Mouse (Mus musculus) stomach, embryonic 15.5 days (tissue): ENCODE measurements around the gene Fam174b. TPM values are rescaled to one million over a fixed set of nuclear protein-coding genes. Genes with fewer than 3 reads are reported as not detected.
A peak's percentile ranks its signal among the peaks of the same experiment; 100 is the strongest.

Experiments
- ATAC-seq: fragments of 200-750 bp; cut with Nextera tagmentation; 2 replicates; pipeline ENCODE4 v1.8.0; 2017; ENCODE audit warnings: low read depth, moderate number of reproducible peaks, moderate TSS enrichment; ENCODE audit not compliant: insufficient read depth, low FRiP score
- H3K27ac ChIP-seq: fragments of 300-500 bp; sonication (generic); 2 replicates; pipeline ENCODE4 v1.5.1; 2015; ENCODE audit warnings: mild to moderate bottlenecking, inconsistent platforms
- H3K27me3 ChIP-seq: fragments of 300-500 bp; sonication (generic); replicated peaks from 2 replicates; pipeline ENCODE4 v1.6.1; 2015; ENCODE audit warnings: inconsistent platforms
- H3K36me3 ChIP-seq: fragments of 300-500 bp; sonication (generic); 2 replicates; pipeline ENCODE4 v1.6.1; 2015; ENCODE audit warnings: inconsistent platforms
- H3K4me1 ChIP-seq: fragments of 300-500 bp; sonication (generic); 2 replicates; pipeline ENCODE4 v1.6.1; 2015; ENCODE audit warnings: inconsistent platforms
- H3K4me2 ChIP-seq: fragments of 300-500 bp; sonication (generic); 2 replicates; pipeline ENCODE4 v1.6.1; 2015; ENCODE audit warnings: mild to moderate bottlenecking, inconsistent platforms
- H3K4me3 ChIP-seq: fragments of 300-500 bp; sonication (generic); replicated peaks from 2 replicates; pipeline ENCODE4 v1.5.1; 2015; ENCODE audit warnings: inconsistent platforms
- H3K9ac ChIP-seq: fragments of 300-500 bp; sonication (generic); 2 replicates; pipeline ENCODE4 v1.6.1; 2015; ENCODE audit warnings: inconsistent platforms
- H3K9me3 ChIP-seq: fragments of 300-500 bp; sonication (generic); 2 replicates; pipeline ENCODE4 v1.6.1; 2016; ENCODE audit warnings: inconsistent platforms
- WGBS: fragments of 180-500 bp; shearing (Covaris S2); methylation state at CpG from one replicate; pipeline ENCODE4 v1.1.7; 2015; 5-methylcytosine and 5-hydroxymethylcytosine counted together
- polyA plus RNA-seq: library from polyadenylated mRNA; unstranded; fragments of >200 nt; fragmentation: Nextera tagmentation; extraction: Ambion mirVana; gene quantifications from 2 replicates; pipeline ENCODE4 v1.2.1, GENCODE M21; 2015

The Fam174b gene
- polyA plus RNA-seq, 1 experiment from 2014 or later = 58.0 TPM

DNA sequence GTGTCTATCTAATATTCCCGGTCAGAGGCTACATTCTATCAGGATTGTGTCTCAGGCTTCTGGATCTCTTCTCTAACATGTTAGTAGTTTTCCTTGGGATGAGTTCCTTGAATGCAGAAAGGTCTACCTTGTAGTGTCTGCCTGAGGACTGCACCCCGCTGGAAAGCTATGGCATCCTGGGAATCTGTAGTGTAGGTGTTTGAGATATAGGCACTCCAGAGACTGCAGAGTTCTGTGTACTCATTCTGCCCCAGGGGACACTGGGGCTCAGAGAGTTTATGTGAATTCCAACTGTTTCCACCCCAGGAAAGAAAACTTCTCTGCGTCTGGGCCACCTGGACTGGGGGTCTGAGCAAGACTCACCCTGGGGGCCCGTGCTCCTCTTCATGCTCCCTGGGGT is 45.7 kb downstream of the Fam174b start:
- no peak overlapping the region for H3K4me3 ChIP-seq
- no peaks in the 10 kb centered on the region for H3K9me3 ChIP-seq
- no peak overlapping the region for H3K4me2 ChIP-seq
- H3K36me3 ChIP-seq = no peaks in the 10 kb centered on the region
- no peak overlapping the region for H3K9ac ChIP-seq
- WGBS = 79% methylated on average over 4 of the region's 4 CpGs
- no peaks in the 10 kb centered on the region for H3K4me1 ChIP-seq
- no peaks in the 10 kb centered on the region for H3K27me3 ChIP-seq
- no peak for ATAC-seq
- H3K27ac ChIP-seq = no peak overlapping the region

- Histone ChIP-seq H3K4me2 (no peak overlapping the region), H3K4me1 (no peaks in the 10 kb centered on the region), H3K27me3 (no peaks in the 10 kb centered on the region), H3K4me3 (no peak overlapping the region), H3K36me3 (no peaks in the 10 kb centered on the region), H3K9ac (no peak overlapping the region), H3K9me3 (no peaks in the 10 kb centered on the region), H3K27ac (no peak overlapping the region)
- ATAC-seq = no peak
- WGBS = 78% methylated on average over 8 of the region's 8 CpGs
Observed at GRCm38 (mm10) chr7:73787513-73787912, 47.4 kb downstream of the Fam174b start.

- Histone ChIP-seq H3K4me1 (no peaks in the 10 kb centered on the region), H3K4me3 (no peak overlapping the region), H3K27me3 (no peaks in the 10 kb centered on the region), H3K9me3 (no peaks in the 10 kb centered on the region), H3K9ac (no peak overlapping the region), H3K27ac (no peak overlapping the region), H3K36me3 (no peaks in the 10 kb centered on the region), H3K4me2 (no peak overlapping the region)
- no peak for ATAC-seq
- 37% methylated on average over 8 of the region's 8 CpGs for WGBS
Observed at GRCm38 (mm10) chr7:73791096-73791495, 51.0 kb downstream of the Fam174b start.

DNA sequence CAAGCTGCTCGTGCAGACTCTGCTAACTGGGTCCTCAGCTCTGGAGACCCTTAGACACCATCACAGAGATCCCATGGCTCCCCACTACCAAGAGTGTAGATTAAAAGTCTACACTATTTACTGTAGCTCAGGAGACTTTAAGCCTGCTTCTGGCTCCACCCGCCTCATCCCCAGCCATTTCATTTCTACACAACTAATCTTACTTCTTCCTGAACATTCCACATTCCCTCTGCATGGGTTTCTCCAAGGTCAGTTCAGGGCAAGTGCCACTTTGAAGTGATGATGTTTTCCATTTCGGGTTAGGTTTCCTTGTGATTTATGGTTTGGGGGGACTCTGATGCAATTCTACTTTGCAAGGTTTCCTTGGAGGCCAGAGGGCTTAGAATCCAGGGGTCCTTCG is 52.1 kb downstream of the Fam174b start:
- H3K4me1 ChIP-seq = no peaks in the 10 kb centered on the region
- H3K4me3 ChIP-seq = no peak overlapping the region
- no peak for ATAC-seq
- no peak overlapping the region for H3K27ac ChIP-seq
- no peaks in the 10 kb centered on the region for H3K27me3 ChIP-seq
- 59% methylated on average over 4 of the region's 4 CpGs for WGBS
- H3K36me3 ChIP-seq = no peaks in the 10 kb centered on the region
- no peaks in the 10 kb centered on the region for H3K9me3 ChIP-seq
- H3K4me2 ChIP-seq = no peak overlapping the region
- H3K9ac ChIP-seq = no peak overlapping the region

GRCm38 (mm10) chr7:73792641-73793040 is 52.5 kb downstream of the Fam174b start:
- Histone ChIP-seq H3K36me3 (no peaks in the 10 kb centered on the region), H3K4me2 (no peak overlapping the region), H3K27me3 (no peaks in the 10 kb centered on the region), H3K9me3 (no peaks in the 10 kb centered on the region), H3K4me1 (no peaks in the 10 kb centered on the region), H3K9ac (no peak overlapping the region), H3K27ac (no peak overlapping the region), H3K4me3 (no peak overlapping the region)
- WGBS = 50% methylated on average over 3 of the region's 3 CpGs
- 0 out of 2 replicates have a peak, but pooled peaks have one; percentile 31 for ATAC-seq

DNA sequence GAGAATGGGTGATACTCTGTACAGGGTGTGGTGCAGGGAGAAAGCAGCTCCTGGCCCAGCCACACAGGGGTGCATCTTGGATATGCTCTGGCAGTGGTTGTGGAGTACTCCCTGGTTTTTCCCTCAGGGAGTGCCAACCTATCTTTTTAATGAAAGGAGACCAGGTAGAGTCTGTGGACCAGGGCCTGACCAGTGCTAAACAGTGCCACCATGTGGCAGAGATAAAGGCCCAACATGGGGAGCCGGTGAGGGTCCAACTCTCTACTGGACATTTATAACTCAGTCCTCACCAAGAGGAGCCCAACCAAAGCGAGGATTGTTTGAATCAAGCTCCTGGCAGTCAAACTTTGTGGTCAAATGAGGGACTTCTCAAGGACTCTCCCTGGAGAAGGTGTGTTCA is 69.2 kb downstream of the Fam174b start:
- WGBS = 65% methylated on average over 2 of the region's 2 CpGs
- no peak for ATAC-seq
- Histone ChIP-seq H3K9me3 (no peaks in the 10 kb centered on the region), H3K4me1 (no peaks in the 10 kb centered on the region), H3K27me3 (no peaks in the 10 kb centered on the region), H3K9ac (no peak overlapping the region), H3K4me3 (no peak overlapping the region), H3K36me3 (no peaks in the 10 kb centered on the region), H3K27ac (no peak overlapping the region), H3K4me2 (no peak overlapping the region)

DNA sequence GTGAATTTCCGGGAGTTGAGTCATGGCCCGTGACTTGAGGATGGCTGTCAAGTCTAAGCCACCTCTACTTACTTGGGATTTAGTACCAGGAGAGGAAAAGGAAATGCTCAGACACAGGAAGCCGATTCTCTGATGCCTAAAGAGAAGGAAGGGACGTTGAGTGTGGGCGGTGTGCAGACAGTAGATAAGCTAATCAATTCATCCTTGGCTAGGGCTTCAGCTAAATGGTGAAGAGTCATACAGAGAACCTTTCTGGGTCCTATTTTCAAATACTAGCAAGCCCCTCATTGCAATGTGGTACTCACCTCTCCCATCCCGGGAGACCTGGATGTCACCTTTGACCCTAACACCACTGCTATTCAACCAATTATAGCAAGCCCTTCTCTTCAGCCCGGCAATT is 71.3 kb downstream of the Fam174b start:
- Histone ChIP-seq H3K27me3 (no peaks in the 10 kb centered on the region), H3K9ac (no peak overlapping the region), H3K27ac (no peak overlapping the region), H3K4me1 (no peaks in the 10 kb centered on the region), H3K36me3 (no peaks in the 10 kb centered on the region), H3K9me3 (no peaks in the 10 kb centered on the region), H3K4me2 (no peak overlapping the region), H3K4me3 (no peak overlapping the region)
- ATAC-seq = no peak
- WGBS = 70% methylated on average over 7 of the region's 7 CpGs

GRCm38 (mm10) chr7:73812176-73812575 is 72.1 kb downstream of the Fam174b start:
- H3K4me3 ChIP-seq = no peak overlapping the region
- no peak overlapping the region for H3K9ac ChIP-seq
- no peak for ATAC-seq
- H3K4me2 ChIP-seq = no peak overlapping the region
- WGBS = 78% methylated on average over 6 of the region's 6 CpGs
- no peaks in the 10 kb centered on the region for H3K27me3 ChIP-seq
- no peaks in the 10 kb centered on the region for H3K4me1 ChIP-seq
- H3K27ac ChIP-seq = no peak overlapping the region
- no peaks in the 10 kb centered on the region for H3K9me3 ChIP-seq
- H3K36me3 ChIP-seq = no peaks in the 10 kb centered on the region

- no peaks in the 10 kb centered on the region for H3K9me3 ChIP-seq
- 69% methylated on average over 4 of the region's 4 CpGs for WGBS
- no peaks in the 10 kb centered on the region for H3K4me1 ChIP-seq
- no peak overlapping the region for H3K4me3 ChIP-seq
- H3K27me3 ChIP-seq = no peaks in the 10 kb centered on the region
- H3K27ac ChIP-seq = no peak overlapping the region
- H3K36me3 ChIP-seq = no peaks in the 10 kb centered on the region
- no peak overlapping the region for H3K4me2 ChIP-seq
- no peak for ATAC-seq
- H3K9ac ChIP-seq = no peak overlapping the region
Observed at GRCm38 (mm10) chr7:73813887-73814286, 73.8 kb downstream of the Fam174b start.

- 87% methylated on average over 7 of the region's 7 CpGs for WGBS
- ATAC-seq = 0 out of 2 replicates have a peak, but pooled peaks have one; percentile 25
- Histone ChIP-seq H3K27ac (no peak overlapping the region), H3K9ac (no peak overlapping the region), H3K36me3 (no peaks in the 10 kb centered on the region), H3K4me1 (no peaks in the 10 kb centered on the region), H3K4me3 (no peak overlapping the region), H3K4me2 (no peak overlapping the region), H3K9me3 (no peaks in the 10 kb centered on the region), H3K27me3 (no peaks in the 10 kb centered on the region)
Observed at GRCm38 (mm10) chr7:73814454-73814853, 74.4 kb downstream of the Fam174b start.

DNA sequence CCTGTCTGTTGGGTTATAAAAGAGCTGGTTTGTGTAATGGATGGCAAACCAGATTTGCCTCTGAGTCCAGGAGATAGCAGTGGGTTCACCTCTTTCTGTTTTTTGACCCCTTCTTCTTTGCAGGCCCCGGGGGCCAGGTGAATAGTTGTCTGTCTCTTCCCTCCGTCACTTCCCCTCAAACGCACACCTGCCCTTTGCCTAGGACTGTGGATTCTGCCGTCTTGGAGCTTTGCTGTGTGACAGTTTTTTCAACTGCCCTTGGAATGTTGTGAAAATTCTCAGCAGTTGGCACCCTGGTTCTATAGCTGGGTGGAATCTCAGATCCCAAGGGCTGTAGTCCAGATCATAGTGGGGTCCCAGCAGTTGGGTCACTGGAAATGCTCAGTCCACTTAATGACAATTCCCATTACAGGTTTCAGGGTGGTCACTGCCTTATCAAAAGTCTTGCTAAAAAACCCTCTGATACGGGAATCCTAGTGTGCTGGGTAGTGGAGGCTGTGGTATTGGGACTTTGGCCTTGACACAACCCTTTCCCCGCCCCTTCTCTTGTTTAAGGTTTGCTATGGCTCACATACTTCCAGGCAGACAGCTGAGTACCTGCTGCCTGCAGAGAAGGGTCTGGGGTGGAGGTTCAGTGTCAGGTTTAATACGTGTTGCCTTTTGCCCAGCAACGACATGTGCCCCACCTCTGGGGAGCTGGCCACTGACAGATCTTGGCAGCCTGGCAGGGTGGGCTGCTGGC is 76.3 kb downstream of the Fam174b start:
- Histone ChIP-seq H3K27me3 (no peaks in the 10 kb centered on the region), H3K27ac (no peak overlapping the region), H3K4me1 (no peaks in the 10 kb centered on the region), H3K9me3 (no peaks in the 10 kb centered on the region), H3K4me3 (no peak overlapping the region), H3K4me2 (no peak overlapping the region), H3K9ac (no peak overlapping the region), H3K36me3 (no peaks in the 10 kb centered on the region)
- peak; percentile 69 for ATAC-seq
- WGBS = 71% methylated on average over 8 of the region's 8 CpGs

GRCm38 (mm10) chr7:73819366-73819765 is 79.3 kb downstream of the Fam174b start:
- 81% methylated on average over 17 of the region's 17 CpGs for WGBS

More at GRCm38 (mm10) chr7:73819366-73819765, 79.3 kb downstream of the Fam174b start:
- H3K9me3 ChIP-seq = no peaks in the 10 kb centered on the region
- H3K4me1 ChIP-seq = no peaks in the 10 kb centered on the region
- H3K4me2 ChIP-seq = no peak overlapping the region
- ATAC-seq = no peak
- H3K36me3 ChIP-seq = no peaks in the 10 kb centered on the region
- no peak overlapping the region for H3K27ac ChIP-seq
- no peak overlapping the region for H3K9ac ChIP-seq
- H3K4me3 ChIP-seq = no peak overlapping the region
- H3K27me3 ChIP-seq = no peaks in the 10 kb centered on the region
